Mouse (Mus musculus) mouse embryonic stem cell (cell line): ENCODE data around the gene Grik4.

Source experiments
- in situ Hi-C, 2 experiments: fragments of 300-500 bp; cut with MboI; formaldehyde crosslinking; loops; 1 replicate in 1 of 2; 3 replicates in 1 of 2; pipeline ENCODE4 v1.14.3; 2019 to 2020; ENCODE audit warnings: low sequenced_read_pairs in 2 of 2, low pct_unique_long_range_greater_than_20kb in 1 of 2, mixed read lengths in 1 of 2; ENCODE audit not compliant: unreplicated experiment in 1 of 2

Gene Grik4

GRCm38 (mm10) chr9:42652309-42652708, 292.0 kb downstream of the Grik4 start:
- in situ Hi-C loops, result no loop called here

GRCm38 (mm10) chr9:42649872-42650271, 294.4 kb downstream of the Grik4 start:
- in situ Hi-C loops, result no loop called here

GRCm38 (mm10) chr9:42648051-42648450, 296.2 kb downstream of the Grik4 start:
- in situ Hi-C loops, result no loop called here

GRCm38 (mm10) chr9:42647596-42647995, 296.7 kb downstream of the Grik4 start:
- in situ Hi-C loops, result no loop called here

GRCm38 (mm10) chr9:42646821-42647220, 297.5 kb downstream of the Grik4 start:
- in situ Hi-C loops, result no loop called here

- in situ Hi-C loops, result no loop called here
Observed at GRCm38 (mm10) chr9:42645161-42645560, 299.1 kb downstream of the Grik4 start.

GRCm38 (mm10) chr9:42642821-42643220, 301.5 kb downstream of the Grik4 start:
- in situ Hi-C loops, result no loop called here

- in situ Hi-C loops, result no loop called here
Observed at GRCm38 (mm10) chr9:42641550-42642117, 302.7 kb downstream of the Grik4 start.

GRCm38 (mm10) chr9:42636446-42636845, 307.8 kb downstream of the Grik4 start:
- in situ Hi-C loops, result no loop called here

- in situ Hi-C loops, result no loop called here
Observed at GRCm38 (mm10) chr9:42631479-42631878, 312.8 kb downstream of the Grik4 start.

- in situ Hi-C loops, result no loop called here
Observed at GRCm38 (mm10) chr9:42627634-42628033, 316.7 kb downstream of the Grik4 start.

- in situ Hi-C loops, result no loop called here
Observed at GRCm38 (mm10) chr9:42627146-42627545, 317.1 kb downstream of the Grik4 start.

GRCm38 (mm10) chr9:42626226-42626775, 318.0 kb downstream of the Grik4 start:
- in situ Hi-C loops, result no loop called here

- in situ Hi-C loops, result no loop called here
Observed at GRCm38 (mm10) chr9:42614409-42614808, 329.9 kb downstream of the Grik4 start.

- in situ Hi-C loops, result no loop called here
Observed at GRCm38 (mm10) chr9:42613827-42614226, 330.5 kb downstream of the Grik4 start.

GRCm38 (mm10) chr9:42612482-42612991, 331.8 kb downstream of the Grik4 start:
- in situ Hi-C loops, result no loop called here

GRCm38 (mm10) chr9:42601445-42601844, 342.8 kb downstream of the Grik4 start:
- in situ Hi-C loops, result no loop called here

- in situ Hi-C loops, result no loop called here
Observed at GRCm38 (mm10) chr9:42597525-42597924, 346.8 kb downstream of the Grik4 start.

GRCm38 (mm10) chr9:42578511-42578910, 365.8 kb downstream of the Grik4 start:
- in situ Hi-C loops, result no loop called here

- in situ Hi-C loops, result no loop called here
Observed at GRCm38 (mm10) chr9:42578106-42578505, 366.2 kb downstream of the Grik4 start.
